Mouse (Mus musculus) heart, postnatal 4 days (tissue): Measurements from ENCODE around the gene Traf2. TPM values are rescaled to one million over a fixed set of nuclear protein-coding genes. Genes with fewer than 3 reads are reported as not detected.

ENCODE experiments used
- DNase-seq: peaks from one replicate; pipeline ENCODE4 v3.0.0; 2021
- total RNA-seq, 2 experiments: library from RNA; stranded (reverse); gene quantifications; 2 replicates each; pipeline ENCODE4 v1.2.3; 2021

The Traf2 gene
- total RNA-seq, 2 experiments from 2014 or later: 13.2 to 15.8 TPM

GRCm38 (mm10) chr2:25493476-25493961 is 53.2 kb downstream of the Traf2 start, which contains the start of gene Lcn12:
Lcn12 (minus strand) TSS chr2:25493911.
- DNase-seq: no peak

- DNase-seq: no peak
These were observed 53.8 kb downstream of the Traf2 start for GRCm38 (mm10) chr2:25492988-25493387.

GRCm38 (mm10) chr2:25488671-25489068 is 58.1 kb downstream of the Traf2 start:
- no peak for DNase-seq

GRCm38 (mm10) chr2:25487965-25488670 is 58.6 kb downstream of the Traf2 start:
- no peak for DNase-seq

GRCm38 (mm10) chr2:25484901-25485647 is 61.7 kb downstream of the Traf2 start:
- no peak for DNase-seq

GRCm38 (mm10) chr2:25482969-25483368 is 63.8 kb downstream of the Traf2 start:
- peak; percentile 44 for DNase-seq

- DNase-seq: no peak
These were observed 66.2 kb downstream of the Traf2 start for GRCm38 (mm10) chr2:25480541-25480940.

- DNase-seq: no peak
These were observed 67.0 kb downstream of the Traf2 start for GRCm38 (mm10) chr2:25479551-25480311.

- DNase-seq: no peak
These were observed 68.6 kb downstream of the Traf2 start for GRCm38 (mm10) chr2:25477967-25478675.

GRCm38 (mm10) chr2:25477541-25477940 is 69.2 kb downstream of the Traf2 start:
- DNase-seq: no peak

GRCm38 (mm10) chr2:25472550-25472949 is 74.2 kb downstream of the Traf2 start:
- no peak for DNase-seq

- DNase-seq: no peak
These were observed 76.8 kb downstream of the Traf2 start, which contains the start of gene Ptgds for GRCm38 (mm10) chr2:25469969-25470368. Ptgds (minus strand) TSS chr2:25470046.

- peak; percentile 78 for DNase-seq
These were observed 77.5 kb downstream of the Traf2 start for GRCm38 (mm10) chr2:25468962-25469915.

Other genes starting within 250 kb of the Traf2 start
- not detected for gene Grin1, start 227.8 kb downstream of the Traf2 start, total RNA-seq
- 10 to 100 TPM; 27.2 to 28.6 TPM for gene Man1b1, start 214.6 kb downstream of the Traf2 start, total RNA-seq
- gene Dpp7, start 190.6 kb downstream of the Traf2 start, total RNA-seq: 1 to 10 TPM; 4.7 to 5.2 TPM
- 1 to 10 TPM; 7.3 to 9.5 TPM for gene Uap1l1, start 181.3 kb downstream of the Traf2 start, total RNA-seq
- gene Sapcd2, start 174.6 kb downstream of the Traf2 start, total RNA-seq: 10 to 100 TPM in 1 of 2 experiments, 1 to 10 TPM in 1; 8.7 to 10.8 TPM
- 1 to 10 TPM; 5.7 to 8.5 TPM for gene Entpd2, start 151.1 kb downstream of the Traf2 start, total RNA-seq
- 10 to 100 TPM; 33.1 to 35.2 TPM for gene Npdc1, start 147.6 kb downstream of the Traf2 start, total RNA-seq
- under 1 TPM in 1 of 2 experiments, not detected in 1; 0.11 TPM for gene Fut7, start 123.7 kb downstream of the Traf2 start, total RNA-seq
- gene Abca2, start 118.2 kb downstream of the Traf2 start, total RNA-seq: 10 to 100 TPM; 19.4 to 20.7 TPM
- 1 to 10 TPM; 2.8 to 4.1 TPM for gene Clic3, start 90.1 kb downstream of the Traf2 start, total RNA-seq
- 10 to 100 TPM; 30.5 to 32.8 TPM for gene Paxx, start 85.8 kb downstream of the Traf2 start, total RNA-seq
- gene Ptgds, start 76.9 kb downstream of the Traf2 start, total RNA-seq: 100 to 1,000 TPM; 117 to 137 TPM
- gene Lcn12, start 53.0 kb downstream of the Traf2 start, total RNA-seq: not detected
- gene Fbxw5, start 46.2 kb downstream of the Traf2 start, total RNA-seq: 10 to 100 TPM; 93.6 to 98.6 TPM
- under 1 TPM in 1 of 2 experiments, not detected in 1; 0.45 TPM for gene C8g, start 45.2 kb downstream of the Traf2 start, total RNA-seq
- gene Edf1, start 10.9 kb upstream of the Traf2 start, total RNA-seq: 100 to 1,000 TPM; 151 to 152 TPM
- gene Mamdc4, start 27.9 kb upstream of the Traf2 start, total RNA-seq: 1 to 10 TPM; 1.4 to 2.3 TPM
- 100 to 1,000 TPM; 100 to 101 TPM for gene Phpt1, start 28.3 kb upstream of the Traf2 start, total RNA-seq
- gene Ajm1, start 34.8 kb upstream of the Traf2 start, total RNA-seq: under 1 TPM; 0.14 to 0.41 TPM
- 10 to 100 TPM; 51.4 to 61.5 TPM for gene Rabl6, start 61.6 kb upstream of the Traf2 start, total RNA-seq
- gene Ccdc183, start 70.7 kb upstream of the Traf2 start, total RNA-seq: not detected
- gene Tmem141, start 75.1 kb upstream of the Traf2 start, total RNA-seq: 10 to 100 TPM; 22.2 to 24.0 TPM
- 1 to 10 TPM; 1.3 to 1.4 TPM for gene Fcna, start 81.1 kb upstream of the Traf2 start, total RNA-seq
- gene Lcn8, start 106.2 kb upstream of the Traf2 start, total RNA-seq: under 1 TPM; 0.72 to 0.74 TPM
- gene Lcn5, start 111.0 kb upstream of the Traf2 start, total RNA-seq: not detected
- gene Lcn6, start 129.8 kb upstream of the Traf2 start, total RNA-seq: not detected
- not detected for gene Lcn10, start 135.8 kb upstream of the Traf2 start, total RNA-seq
- gene Obp2a, start 153.1 kb upstream of the Traf2 start, total RNA-seq: not detected
- 10 to 100 TPM; 13.7 to 17.1 TPM for gene Bmyc, start 159.8 kb upstream of the Traf2 start, total RNA-seq
- gene Obp2b, start 190.1 kb upstream of the Traf2 start, total RNA-seq: not detected
- gene Lcn3, start 218.6 kb upstream of the Traf2 start, total RNA-seq: not detected
- gene Lcn11, start 230.1 kb upstream of the Traf2 start, total RNA-seq: not detected
- not detected for gene Gm13539, start 235.3 kb upstream of the Traf2 start, total RNA-seq